9 mouse cellular contexts compared by ENCODE assay signal in the genomic region with DNA sequence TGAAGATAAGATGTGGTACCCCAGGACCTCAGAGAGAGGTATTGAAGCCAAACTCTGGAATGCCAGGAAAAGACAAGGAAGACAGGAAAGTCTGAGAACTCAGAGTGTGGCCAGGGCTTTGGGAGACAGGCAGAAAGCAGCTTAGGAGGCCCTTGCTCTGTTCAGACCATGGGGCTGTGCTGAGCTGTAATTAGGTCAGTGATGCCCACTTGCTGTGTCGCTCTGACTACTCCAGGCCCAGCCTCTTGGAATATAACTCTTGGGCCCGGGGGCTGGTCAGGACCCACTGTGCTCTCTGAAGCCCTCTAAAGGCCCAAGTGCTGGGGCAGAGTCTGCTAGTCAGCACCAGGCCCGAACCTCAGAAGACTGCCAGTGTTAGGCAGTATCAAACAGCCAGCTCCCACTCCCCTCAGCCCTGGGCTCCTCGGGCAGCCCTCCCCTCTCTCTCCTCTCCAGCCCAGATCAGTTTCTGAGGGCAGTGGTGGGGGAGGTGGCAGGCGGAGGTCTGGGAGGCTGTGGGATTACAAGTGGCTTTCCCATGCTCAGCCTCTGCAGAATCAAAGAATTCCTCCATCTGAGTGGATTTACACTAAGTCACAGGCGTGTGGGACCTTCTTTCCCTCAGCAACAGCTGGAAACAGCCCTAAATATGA. TPM values are rescaled to one million over a fixed set of nuclear protein-coding genes. Genes with fewer than 3 reads are reported as not detected.
DNase-seq lines count a peak whose midpoint lies in the region; ATAC-seq and TF ChIP-seq lines count a peak whose summit lies in the region.
"Had no signal": no experiment of that assay in that cellular context is flagged by ENCODE, and none has a peak within 500 bp of the region (broad histone marks: within the 10 kb centered on the region; RNA-seq: fewer than 3 reads in every experiment).

No protein-coding gene starts in this region.

- H3K36me3 ChIP-seq in kidney, embryonic 15.5 days = no peaks in the 10 kb centered on the region
- H3K36me3 ChIP-seq in forebrain, embryonic 11.5 days (ENCODE audit: control insufficient read depth, insufficient read depth, low read length) = no peaks in the 10 kb centered on the region
- H3K36me3 ChIP-seq in limb, embryonic 10.5 days = no peaks in the 10 kb centered on the region
- no peaks in the 10 kb centered on the region for H3K36me3 ChIP-seq in heart, embryonic 12.5 days

- H3K9ac ChIP-seq in kidney, embryonic 15.5 days = peak overlapping the region; percentile 33; the same call in 1 of the 2 replicates
- H3K9ac ChIP-seq in forebrain, embryonic 11.5 days (ENCODE audit: low read length) = peak overlapping the region; percentile 23; the same call in 1 of the 2 replicates
- no peak overlapping the region for H3K9ac ChIP-seq in heart, embryonic 12.5 days

- no peak for DNase-seq in kidney, postnatal 36 days
- DNase-seq in forebrain, embryonic 11.5 days (ENCODE audit: low spot score) = no peak
- no peak for DNase-seq in limb, embryonic 10.5 days (ENCODE audit: low spot score)
- no peak for DNase-seq in left cerebral cortex, postnatal 10 days (ENCODE audit: extremely low spot score in 1 of 2, low spot score in 2 of 2)
- no peak for DNase-seq in frontal cortex, postnatal 25 days (ENCODE audit: low spot score in 2 of 2)
- DNase-seq: lung, postnatal 10 days had no signal

- peak overlapping the region; percentile 77 for H3K27ac ChIP-seq in kidney, embryonic 15.5 days
- H3K27ac ChIP-seq in forebrain, embryonic 11.5 days (ENCODE audit: low read depth, low read length) = peak overlapping the region; percentile 53
- peak overlapping the region; percentile 61; the same call in 1 of the 2 replicates for H3K27ac ChIP-seq in limb, embryonic 10.5 days
- peak overlapping the region; percentile 15; the same call in 1 of the 2 replicates for H3K27ac ChIP-seq in olfactory bulb, adult 2 months (ENCODE audit: insufficient read depth, low read depth, low read length)
- no peak overlapping the region for H3K27ac ChIP-seq in heart, embryonic 12.5 days (ENCODE audit: poor library complexity, severe bottlenecking)

- peak; percentile 63 for ATAC-seq in kidney, embryonic 15.5 days (replicated peaks; ENCODE audit: low FRiP score)
- no peak for ATAC-seq in forebrain, embryonic 11.5 days (replicated peaks; ENCODE audit: low FRiP score)
- no peak for ATAC-seq in heart, embryonic 12.5 days (ENCODE audit: insufficient number of reproducible peaks, low FRiP score)

- no peaks in the 10 kb centered on the region for H3K9me3 ChIP-seq in kidney, embryonic 15.5 days (replicated peaks)
- no peaks in the 10 kb centered on the region for H3K9me3 ChIP-seq in forebrain, embryonic 11.5 days (ENCODE audit: control insufficient read depth, low read length)
- H3K9me3 ChIP-seq in limb, embryonic 10.5 days (replicated peaks) = no peaks in the 10 kb centered on the region
- H3K9me3 ChIP-seq in heart, embryonic 12.5 days (replicated peaks) = no peaks in the 10 kb centered on the region

- 19% methylated on average over 6 of the region's 6 CpGs for WGBS in kidney, embryonic 15.5 days
- whole genome bisulfite sequencing in forebrain, embryonic 11.5 days = 4% methylated on average over 6 of the region's 6 CpGs
- WGBS in limb, embryonic 10.5 days = 17% methylated on average over 6 of the region's 6 CpGs
- WGBS in olfactory bulb, adult 2 months = 58% methylated on average over 6 of the region's 6 CpGs
- 33% methylated on average over 6 of the region's 6 CpGs for WGBS in heart, embryonic 12.5 days

- H3K4me1 ChIP-seq in kidney, embryonic 15.5 days = peaks cover 56% of the 10 kb centered on the region
- peaks cover 12% of the 10 kb centered on the region; the same call in 1 of the 2 replicates for H3K4me1 ChIP-seq in forebrain, embryonic 11.5 days (replicated peaks; ENCODE audit: control insufficient read depth, insufficient read depth, low read length)
- H3K4me1 ChIP-seq in limb, embryonic 10.5 days = peaks cover 40% of the 10 kb centered on the region
- peaks cover 25% of the 10 kb centered on the region for H3K4me1 ChIP-seq in olfactory bulb, adult 2 months (ENCODE audit: control insufficient read depth, insufficient read depth, low read length)
- H3K4me1 ChIP-seq in heart, embryonic 12.5 days (replicated peaks) = peaks cover 26% of the 10 kb centered on the region

- intact Hi-C loops in left cerebral cortex, postnatal 10 days (cut with DNase I) = no loop called here

- no peak overlapping the region for H3K4me3 ChIP-seq in kidney, embryonic 15.5 days (replicated peaks)
- no peak overlapping the region for H3K4me3 ChIP-seq in forebrain, embryonic 11.5 days (ENCODE audit: low read depth, low read length)
- H3K4me3 ChIP-seq in limb, embryonic 10.5 days = no peak overlapping the region
- H3K4me3 ChIP-seq in olfactory bulb, adult 2 months (ENCODE audit: insufficient read depth, low read depth, low read length) = no peak overlapping the region
- no peak overlapping the region for H3K4me3 ChIP-seq in heart, embryonic 12.5 days

- H3K4me2 ChIP-seq in kidney, embryonic 15.5 days = no peak overlapping the region; the same call in 1 of the 2 replicates
- no peak overlapping the region for H3K4me2 ChIP-seq in forebrain, embryonic 11.5 days (ENCODE audit: low read depth, low read length, severe bottlenecking)
- H3K4me2 ChIP-seq in heart, embryonic 12.5 days = no peak overlapping the region

- no peak for TF ChIP-seq CTCF in olfactory bulb, adult 2 months (IDR thresholded peaks at IDR 0.05; ENCODE audit: insufficient read depth, low read depth, low read length)

- no peak for TF ChIP-seq POLR2A in olfactory bulb, adult 2 months (IDR thresholded peaks at IDR 0.05; ENCODE audit: insufficient read depth, low read depth, low read length)

- H3K27me3 ChIP-seq in kidney, embryonic 15.5 days = peaks cover under 1% of the 10 kb centered on the region; the same call in 1 of the 2 replicates
- peaks cover 5% of the 10 kb centered on the region; the same call in 1 of the 2 replicates for H3K27me3 ChIP-seq in forebrain, embryonic 11.5 days (ENCODE audit: control insufficient read depth, insufficient read depth, low read length)
- H3K27me3 ChIP-seq in limb, embryonic 10.5 days (ENCODE audit: low read depth, poor library complexity, severe bottlenecking) = peaks cover 56% of the 10 kb centered on the region
- 0 out of 2 replicates have a peak, but pooled peaks cover 13% of the 10 kb centered on the region for H3K27me3 ChIP-seq in heart, embryonic 12.5 days (replicated peaks)

RNA-seq across cellular contexts. Expression of a gene that starts 50.7 kb away (rescaled TPM):
- polyA plus RNA-seq in kidney, embryonic 15.5 days (2015; fragmentation: Nextera tagmentation; extraction: Ambion mirVana) = 47.8 and 49.3 TPM in 2 replicates
- 54.1 and 58.8 TPM in 2 replicates for polyA plus RNA-seq in forebrain, embryonic 11.5 days (2014; fragmentation: Nextera tagmentation; extraction: Ambion mirVana)
- 45.0 and 53.4 TPM in 2 replicates for polyA plus RNA-seq in limb, embryonic 10.5 days (2016; fragmentation: Nextera tagmentation; extraction: Ambion mirVana)
- polyA plus RNA-seq in olfactory bulb, adult 2 months (2012; ENCODE audit: insufficient read depth, insufficient read length, low replicate concordance, missing spikeins) = not detected in 2 replicates
- 10 to 100 TPM; 88.9 to 89.8 TPM for total RNA-seq in left cerebral cortex, postnatal 10 days (2021)
- 40.0 and 44.3 TPM in 2 replicates for polyA plus RNA-seq in heart, embryonic 12.5 days (2016; fragmentation: Nextera tagmentation; extraction: Ambion mirVana)
